Mouse (Mus musculus): ENCODE measurements around the gene Matk.

DNA sequence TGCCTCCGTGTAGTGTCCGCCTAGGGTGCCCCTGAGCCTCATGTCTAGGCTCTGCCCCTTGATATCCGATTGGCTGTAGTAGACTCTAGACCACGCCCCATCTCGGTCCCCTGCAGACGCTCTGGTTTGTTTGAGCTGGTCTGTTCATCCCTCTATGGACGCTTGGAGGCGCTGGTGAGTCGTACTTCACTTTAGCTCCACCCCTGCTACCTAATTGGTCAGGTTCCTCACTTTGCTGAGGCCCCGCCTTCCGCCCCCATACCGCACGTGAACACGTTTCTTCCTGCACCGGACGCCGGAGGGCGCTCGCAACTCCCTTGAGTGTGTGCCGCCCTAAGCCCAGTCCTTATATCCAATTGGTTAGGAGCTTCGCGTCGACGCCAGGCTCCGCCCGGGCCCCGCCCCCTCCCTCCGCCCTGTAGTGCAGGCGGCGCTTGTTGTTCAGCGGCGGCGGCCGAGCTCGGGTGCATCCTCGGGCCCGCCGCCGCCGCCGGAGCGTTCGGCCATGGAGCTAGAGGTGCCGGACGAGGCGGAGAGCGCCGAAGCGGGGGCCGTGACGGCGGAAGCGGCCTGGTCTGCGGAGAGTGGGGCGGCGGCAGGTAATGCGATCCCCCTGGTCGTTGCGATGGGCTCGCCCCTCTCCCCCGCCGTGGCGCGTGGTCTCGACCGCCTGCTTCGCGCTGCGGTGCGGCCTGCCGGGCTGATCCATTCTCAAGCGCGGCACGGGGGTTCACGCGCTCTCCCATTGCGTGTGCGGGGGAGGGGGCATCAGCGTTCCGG is 40.0 kb downstream of the Matk start, which contains the start of gene Pip5k1c:
- no peak for TF ChIP-seq EP300 (IDR thresholded peaks at IDR 0.05; ENCODE audit: low read depth in 1 of 2, low read length in 2 of 2)
- TF ChIP-seq CTCF (IDR thresholded peaks at IDR 0.05 in 2 of 3, conservative IDR thresholded peaks at IDR 0.05 in 1 of 3; ENCODE audit: control insufficient read depth in 1 of 3, insufficient read depth in 1 of 3, low read depth in 2 of 3, low read length in 3 of 3, poor library complexity in 1 of 3, severe bottlenecking in 1 of 3): peak; percentile 64 to 96 (median 82)
- TF ChIP-seq RCOR1 (IDR thresholded peaks at IDR 0.05; ENCODE audit: low read depth, low read length): no peak
- peak; percentile 85; the same call in 1 of the 2 replicates for TF ChIP-seq POLR2AphosphoS2 (IDR thresholded peaks at IDR 0.05; ENCODE audit: low read length)
- peak; percentile 19; the same call in 1 of the 2 replicates for TF ChIP-seq MXI1 (IDR thresholded peaks at IDR 0.05; ENCODE audit: low read depth, low read length)
